Mouse (Mus musculus): ENCODE data around the gene Psmb1.
"Not testable (repeated sequence)": the region's sequence is repeated elsewhere in the genome, so short reads cannot be mapped to it uniquely, and the experiment has no call there.

Gene Psmb1

GRCm38 (mm10) chr17:15459761-15460160 lies 39.8 kb downstream of the Psmb1 start:
- DNase-seq (ENCODE audit: low spot score): no peak

GRCm38 (mm10) chr17:15456595-15456994 lies 43.0 kb downstream of the Psmb1 start:
- no peak for DNase-seq (ENCODE audit: low spot score)

- no peak for DNase-seq (ENCODE audit: low spot score)
These were observed 44.3 kb downstream of the Psmb1 start for GRCm38 (mm10) chr17:15455203-15455602.

- DNase-seq (ENCODE audit: low spot score): no peak
These were observed 49.9 kb downstream of the Psmb1 start for GRCm38 (mm10) chr17:15449606-15450005.

- not testable (repeated sequence) for DNase-seq (ENCODE audit: low spot score)
These were observed 50.4 kb downstream of the Psmb1 start for GRCm38 (mm10) chr17:15449144-15449543.

GRCm38 (mm10) chr17:15447831-15448230 lies 51.7 kb downstream of the Psmb1 start:
- no peak for DNase-seq (ENCODE audit: low spot score)

- no peak for DNase-seq (ENCODE audit: low spot score)
These were observed 54.1 kb downstream of the Psmb1 start for GRCm38 (mm10) chr17:15445421-15445820.

GRCm38 (mm10) chr17:15440463-15441121 lies 59.0 kb downstream of the Psmb1 start:
- DNase-seq (ENCODE audit: low spot score): no peak

GRCm38 (mm10) chr17:15440067-15440462 lies 59.5 kb downstream of the Psmb1 start:
- no peak for DNase-seq (ENCODE audit: low spot score)

GRCm38 (mm10) chr17:15434748-15435147 lies 64.8 kb downstream of the Psmb1 start:
- DNase-seq (ENCODE audit: low spot score): no peak

- DNase-seq (ENCODE audit: low spot score): no peak
These were observed 67.5 kb downstream of the Psmb1 start for GRCm38 (mm10) chr17:15432036-15432435.

GRCm38 (mm10) chr17:15431551-15431950 lies 68.0 kb downstream of the Psmb1 start:
- DNase-seq (ENCODE audit: low spot score): no peak

- no peak for DNase-seq (ENCODE audit: low spot score)
These were observed 68.5 kb downstream of the Psmb1 start for GRCm38 (mm10) chr17:15431021-15431514.

- no peak for DNase-seq (ENCODE audit: low spot score)
These were observed 69.6 kb downstream of the Psmb1 start for GRCm38 (mm10) chr17:15429937-15430336.

GRCm38 (mm10) chr17:15429451-15429850 lies 70.1 kb downstream of the Psmb1 start:
- no peak for DNase-seq (ENCODE audit: low spot score)

- no peak for DNase-seq (ENCODE audit: low spot score)
These were observed 73.6 kb downstream of the Psmb1 start for GRCm38 (mm10) chr17:15425931-15426330.

Measured in lung, postnatal 25 days (tissue).